Mouse (Mus musculus): ENCODE measurements around the gene Sp8. TPM values are rescaled to one million over a fixed set of nuclear protein-coding genes. Genes with fewer than 3 reads are reported as not detected.

The Sp8 gene
- total and polyA plus RNA-seq, 2 experiments from 2014 or later = 1.8 to 2.7 TPM

- Histone ChIP-seq H3K4me2 (ENCODE audit: low read depth, low read length, poor library complexity, severe bottlenecking) (no peak overlapping the region), H3K4me1 (ENCODE audit: insufficient read depth, low read length) (no peaks in the 10 kb centered on the region), H3K4me3 (ENCODE audit: low read depth, low read length) (no peak overlapping the region; the same call in 1 of the 2 replicates), H3K27ac (ENCODE audit: low read depth, low read length) (no peak overlapping the region), H3K9me3 (ENCODE audit: low read length) (no peaks in the 10 kb centered on the region), H3K27me3 (ENCODE audit: insufficient read depth, low read length) (peaks cover 68% of the 10 kb centered on the region), H3K9ac (replicated peaks; ENCODE audit: low read length, poor library complexity, severe bottlenecking) (no peak overlapping the region), H3K36me3 (ENCODE audit: insufficient read depth, low read length) (no peaks in the 10 kb centered on the region)
- DNase-seq (ENCODE audit: low spot score) = no peak
- no peak; the same call in 1 of the 2 replicates for ATAC-seq (ENCODE audit: low FRiP score)
- under 1% methylated on average over 11 of the region's 11 CpGs for WGBS
- no peak for TF ChIP-seq CTCF (IDR thresholded peaks at IDR 0.05)
These were observed 3.9 kb downstream of the Sp8 start for GRCm38 (mm10) chr12:118849996-118850395.

- H3K4me1 ChIP-seq (ENCODE audit: insufficient read depth, low read length) = no peaks in the 10 kb centered on the region
- H3K9me3 ChIP-seq (ENCODE audit: low read length) = no peaks in the 10 kb centered on the region
- no peak overlapping the region for H3K9ac ChIP-seq (replicated peaks; ENCODE audit: low read length, poor library complexity, severe bottlenecking)
- H3K27me3 ChIP-seq (ENCODE audit: insufficient read depth, low read length) = peaks cover 68% of the 10 kb centered on the region
- WGBS = 12% methylated on average over 12 of the region's 12 CpGs
- no peak overlapping the region for H3K27ac ChIP-seq (ENCODE audit: low read depth, low read length)
- H3K36me3 ChIP-seq (ENCODE audit: insufficient read depth, low read length) = no peaks in the 10 kb centered on the region
- H3K4me3 ChIP-seq (ENCODE audit: low read depth, low read length) = no peak overlapping the region
- no peak for ATAC-seq (ENCODE audit: low FRiP score)
- no peak overlapping the region for H3K4me2 ChIP-seq (ENCODE audit: low read depth, low read length, poor library complexity, severe bottlenecking)
- DNase-seq (ENCODE audit: low spot score) = no peak
- TF ChIP-seq CTCF (IDR thresholded peaks at IDR 0.05) = no peak
These were observed 4.8 kb downstream of the Sp8 start for GRCm38 (mm10) chr12:118850851-118851410.

- no peak for TF ChIP-seq CTCF (IDR thresholded peaks at IDR 0.05)
- H3K4me2 ChIP-seq (ENCODE audit: low read depth, low read length, poor library complexity, severe bottlenecking) = no peak overlapping the region
- no peaks in the 10 kb centered on the region for H3K36me3 ChIP-seq (ENCODE audit: insufficient read depth, low read length)
- H3K9me3 ChIP-seq (ENCODE audit: low read length) = no peaks in the 10 kb centered on the region
- no peak overlapping the region for H3K27ac ChIP-seq (ENCODE audit: low read depth, low read length)
- ATAC-seq (ENCODE audit: low FRiP score) (no peak), DNase-seq (ENCODE audit: low spot score) (no peak)
- no peaks in the 10 kb centered on the region for H3K4me1 ChIP-seq (ENCODE audit: insufficient read depth, low read length)
- WGBS = 4% methylated on average over 3 of the region's 3 CpGs
- no peak overlapping the region for H3K4me3 ChIP-seq (ENCODE audit: low read depth, low read length)
- peaks cover 63% of the 10 kb centered on the region for H3K27me3 ChIP-seq (ENCODE audit: insufficient read depth, low read length)
- no peak overlapping the region for H3K9ac ChIP-seq (replicated peaks; ENCODE audit: low read length, poor library complexity, severe bottlenecking)
These were observed 7.2 kb downstream of the Sp8 start for GRCm38 (mm10) chr12:118853331-118853730.

GRCm38 (mm10) chr12:118854401-118854800 lies 8.3 kb downstream of the Sp8 start:
- Histone ChIP-seq H3K4me1 (ENCODE audit: insufficient read depth, low read length) (no peaks in the 10 kb centered on the region), H3K27me3 (ENCODE audit: insufficient read depth, low read length) (peaks cover 52% of the 10 kb centered on the region), H3K4me2 (ENCODE audit: low read depth, low read length, poor library complexity, severe bottlenecking) (peak overlapping the region; percentile 57), H3K9ac (replicated peaks; ENCODE audit: low read length, poor library complexity, severe bottlenecking) (no peak overlapping the region), H3K36me3 (ENCODE audit: insufficient read depth, low read length) (no peaks in the 10 kb centered on the region), H3K27ac (ENCODE audit: low read depth, low read length) (no peak overlapping the region), H3K9me3 (ENCODE audit: low read length) (no peaks in the 10 kb centered on the region), H3K4me3 (ENCODE audit: low read depth, low read length) (peak overlapping the region; percentile 37; the same call in 1 of the 2 replicates)
- TF ChIP-seq CTCF (IDR thresholded peaks at IDR 0.05) = no peak
- no peak for ATAC-seq (ENCODE audit: low FRiP score)
- WGBS = under 1% methylated on average over 10 of the region's 10 CpGs
- no peak for DNase-seq (ENCODE audit: low spot score)

GRCm38 (mm10) chr12:118854831-118855453 lies 8.8 kb downstream of the Sp8 start:
- no peaks in the 10 kb centered on the region for H3K4me1 ChIP-seq (ENCODE audit: insufficient read depth, low read length)
- H3K27ac ChIP-seq (ENCODE audit: low read depth, low read length) = no peak overlapping the region
- H3K4me2 ChIP-seq (ENCODE audit: low read depth, low read length, poor library complexity, severe bottlenecking) = peak overlapping the region; percentile 57
- peak overlapping the region; percentile 37 for H3K4me3 ChIP-seq (ENCODE audit: low read depth, low read length)
- peaks cover 52% of the 10 kb centered on the region for H3K27me3 ChIP-seq (ENCODE audit: insufficient read depth, low read length)
- H3K9ac ChIP-seq (replicated peaks; ENCODE audit: low read length, poor library complexity, severe bottlenecking) = no peak overlapping the region
- 1% methylated on average over 34 of the region's 34 CpGs for WGBS
- H3K36me3 ChIP-seq (ENCODE audit: insufficient read depth, low read length) = no peaks in the 10 kb centered on the region
- ATAC-seq (ENCODE audit: low FRiP score) (peak; percentile 95), DNase-seq (ENCODE audit: low spot score) (peak; percentile 77)
- peak; percentile 84 for TF ChIP-seq CTCF (IDR thresholded peaks at IDR 0.05)
- no peaks in the 10 kb centered on the region for H3K9me3 ChIP-seq (ENCODE audit: low read length)

GRCm38 (mm10) chr12:118856151-118856550 lies 10.0 kb downstream of the Sp8 start:
- Histone ChIP-seq H3K36me3 (ENCODE audit: insufficient read depth, low read length) (no peaks in the 10 kb centered on the region), H3K4me2 (ENCODE audit: low read depth, low read length, poor library complexity, severe bottlenecking) (no peak overlapping the region), H3K9me3 (ENCODE audit: low read length) (no peaks in the 10 kb centered on the region), H3K4me1 (ENCODE audit: insufficient read depth, low read length) (no peaks in the 10 kb centered on the region), H3K27ac (ENCODE audit: low read depth, low read length) (no peak overlapping the region), H3K4me3 (ENCODE audit: low read depth, low read length) (no peak overlapping the region), H3K9ac (replicated peaks; ENCODE audit: low read length, poor library complexity, severe bottlenecking) (no peak overlapping the region), H3K27me3 (ENCODE audit: insufficient read depth, low read length) (peaks cover 48% of the 10 kb centered on the region)
- WGBS = 1% methylated on average over 7 of the region's 7 CpGs
- no peak for ATAC-seq (ENCODE audit: low FRiP score)
- DNase-seq (ENCODE audit: low spot score) = no peak
- no peak for TF ChIP-seq CTCF (IDR thresholded peaks at IDR 0.05)
